Mouse (Mus musculus) ES-Bruce4 (cell line): ENCODE measurements around the gene Vsig10. TPM values are rescaled to one million over a fixed set of nuclear protein-coding genes. Genes with fewer than 3 reads are reported as not detected.

Experiments used
- H3K27ac ChIP-seq: 2 replicates; pipeline ENCODE4 v1.5.1; 2012; ENCODE audit warnings: low read length, inconsistent platforms; ENCODE audit not compliant: insufficient read depth
- H3K27me3 ChIP-seq: 2 replicates; pipeline ENCODE4 v1.6.1; 2012; ENCODE audit warnings: mild to moderate bottlenecking, low read length, inconsistent platforms; ENCODE audit not compliant: control insufficient read depth, poor library complexity, insufficient read depth, severe bottlenecking
- H3K36me3 ChIP-seq: 2 replicates; pipeline ENCODE4 v1.6.1; 2012; ENCODE audit warnings: inconsistent platforms, mild to moderate bottlenecking, low read length, moderate library complexity; ENCODE audit not compliant: control insufficient read depth, poor library complexity, insufficient read depth, severe bottlenecking
- H3K4me1 ChIP-seq: one replicate; pipeline ENCODE4 v1.8.1; 2011; ENCODE audit warnings: low read length; ENCODE audit not compliant: control insufficient read depth, insufficient read depth
- H3K4me3 ChIP-seq: 2 replicates; pipeline ENCODE4 v1.5.1; 2011; ENCODE audit warnings: low read depth, mild to moderate bottlenecking, low read length
- H3K9ac ChIP-seq: 2 replicates; pipeline ENCODE4 v1.6.1; 2012; ENCODE audit warnings: low read depth, mild to moderate bottlenecking, inconsistent platforms; ENCODE audit not compliant: poor library complexity, severe bottlenecking
- H3K9me3 ChIP-seq: replicated peaks from 2 replicates; pipeline ENCODE4 v1.6.1; 2012; ENCODE audit warnings: mild to moderate bottlenecking, low read length, inconsistent platforms; ENCODE audit not compliant: control insufficient read depth, poor library complexity, insufficient read depth, severe bottlenecking
- CTCF ChIP-seq: IDR thresholded peaks from one replicate; pipeline ENCODE4 v1.8.1; 2011; ENCODE audit warnings: low read depth, low read length
- EP300 ChIP-seq: IDR thresholded peaks from 2 replicates; pipeline ENCODE4 v1.6.1; 2011; ENCODE audit warnings: low read depth, low read length; ENCODE audit not compliant: insufficient read depth
- POLR2A ChIP-seq: IDR thresholded peaks from one replicate; pipeline ENCODE4 v1.8.1; 2011; ENCODE audit warnings: low read length; ENCODE audit not compliant: insufficient read depth
- polyA plus RNA-seq: library from polyadenylated mRNA; stranded (reverse); fragments of >200 nt; gene quantifications from 2 replicates; pipeline ENCODE4 v1.2.4, GENCODE M21; 2011; ENCODE audit warnings: low read depth; ENCODE audit not compliant: missing spikeins, insufficient read depth, insufficient read length

The Vsig10 gene
- polyA plus RNA-seq, 1 experiment = 15.7 TPM

- Histone ChIP-seq H3K4me3 (no peak overlapping the region), H3K9ac (no peak overlapping the region), H3K27ac (no peak overlapping the region), H3K4me1 (no peaks in the 10 kb centered on the region), H3K36me3 (peaks cover 19% of the 10 kb centered on the region), H3K9me3 (no peaks in the 10 kb centered on the region), H3K27me3 (no peaks in the 10 kb centered on the region)
- TF ChIP-seq EP300 = no peak
- no peak for TF ChIP-seq POLR2A
- TF ChIP-seq CTCF = no peak
These were observed 39.2 kb upstream of the Vsig10 start for GRCm38 (mm10) chr5:117279669-117280050.

GRCm38 (mm10) chr5:117281536-117281935 is 37.3 kb upstream of the Vsig10 start:
- Histone ChIP-seq H3K27ac (no peak overlapping the region), H3K36me3 (peaks cover 29% of the 10 kb centered on the region), H3K9me3 (no peaks in the 10 kb centered on the region), H3K27me3 (no peaks in the 10 kb centered on the region), H3K4me1 (no peaks in the 10 kb centered on the region), H3K9ac (no peak overlapping the region), H3K4me3 (no peak overlapping the region)
- TF ChIP-seq EP300 (no peak), CTCF (peak; percentile 20), POLR2A (no peak)

- H3K4me1 ChIP-seq = no peaks in the 10 kb centered on the region
- H3K36me3 ChIP-seq = peaks cover 29% of the 10 kb centered on the region
- TF ChIP-seq CTCF (peak; percentile 62), POLR2A (no peak), EP300 (no peak)
- no peak overlapping the region for H3K9ac ChIP-seq
- H3K4me3 ChIP-seq = no peak overlapping the region
- H3K27ac ChIP-seq = no peak overlapping the region
- no peaks in the 10 kb centered on the region for H3K9me3 ChIP-seq
- no peaks in the 10 kb centered on the region for H3K27me3 ChIP-seq
These were observed 36.5 kb upstream of the Vsig10 start for GRCm38 (mm10) chr5:117282360-117282759.

- no peak overlapping the region for H3K27ac ChIP-seq
- H3K27me3 ChIP-seq = no peaks in the 10 kb centered on the region
- H3K4me1 ChIP-seq = no peaks in the 10 kb centered on the region
- no peak overlapping the region for H3K9ac ChIP-seq
- peaks cover 29% of the 10 kb centered on the region for H3K36me3 ChIP-seq
- TF ChIP-seq CTCF (no peak), EP300 (no peak), POLR2A (no peak)
- H3K4me3 ChIP-seq = no peak overlapping the region
- no peaks in the 10 kb centered on the region for H3K9me3 ChIP-seq
These were observed 34.9 kb upstream of the Vsig10 start for GRCm38 (mm10) chr5:117284029-117284428.

- H3K36me3 ChIP-seq = peaks cover 29% of the 10 kb centered on the region
- no peak overlapping the region for H3K9ac ChIP-seq
- H3K9me3 ChIP-seq = no peaks in the 10 kb centered on the region
- no peaks in the 10 kb centered on the region for H3K27me3 ChIP-seq
- H3K4me3 ChIP-seq = no peak overlapping the region
- no peak overlapping the region for H3K27ac ChIP-seq
- TF ChIP-seq POLR2A (no peak), EP300 (no peak), CTCF (no peak)
- H3K4me1 ChIP-seq = no peaks in the 10 kb centered on the region
These were observed 34.2 kb upstream of the Vsig10 start for GRCm38 (mm10) chr5:117284682-117285081.

- Histone ChIP-seq H3K36me3 (peaks cover 29% of the 10 kb centered on the region), H3K27ac (no peak overlapping the region), H3K4me1 (no peaks in the 10 kb centered on the region), H3K4me3 (no peak overlapping the region), H3K9ac (no peak overlapping the region), H3K9me3 (no peaks in the 10 kb centered on the region), H3K27me3 (no peaks in the 10 kb centered on the region)
- TF ChIP-seq POLR2A (no peak), CTCF (no peak), EP300 (no peak)
These were observed 33.6 kb upstream of the Vsig10 start for GRCm38 (mm10) chr5:117285266-117285665.
